Mouse (Mus musculus) liver, adult 2 months (tissue): Measurements from ENCODE around the gene Ehd1.

Source experiments
- CTCF ChIP-seq: fragments of 200-500 bp; IDR thresholded peaks from 2 replicates; pipeline ENCODE4 v1.5.1; 2011; ENCODE audit warnings: low read depth, low read length, control low read depth
- POLR2A ChIP-seq: fragments of 200-500 bp; IDR thresholded peaks from 2 replicates; pipeline ENCODE4 v1.6.1; 2011; ENCODE audit warnings: low read length, control low read depth; ENCODE audit not compliant: insufficient read depth; ENCODE audit errors: extremely low read depth

DNA sequence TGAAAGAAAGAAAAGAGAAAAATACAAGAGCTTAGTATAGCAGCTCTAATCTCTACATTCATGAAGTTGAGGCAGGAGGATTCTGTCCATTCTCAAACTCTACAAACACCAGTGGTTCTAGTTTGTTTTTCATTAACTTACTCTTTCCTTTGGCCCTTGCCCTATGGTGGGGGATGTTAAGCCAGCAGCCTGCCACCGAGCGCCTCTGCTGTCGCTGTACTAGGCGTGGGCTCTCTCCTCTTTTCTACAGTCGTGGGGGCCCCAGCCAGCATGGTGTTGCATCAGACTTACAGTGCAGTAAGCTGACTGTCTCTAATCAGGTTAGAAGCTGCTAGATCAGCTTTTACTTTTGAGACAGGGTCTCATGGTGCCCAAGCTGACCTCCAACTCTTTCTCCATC is 6.5 kb downstream of the Ehd1 start:
- TF ChIP-seq POLR2A (no peak), CTCF (no peak)
